Mouse (Mus musculus) MEL (cell line): Measurements from ENCODE around the gene Kcnh1. TPM values are rescaled to one million over a fixed set of nuclear protein-coding genes. Genes with fewer than 3 reads are reported as not detected.

Experiments used
- DNase-seq: peaks from one replicate; pipeline ENCODE4 v3.0.0; 2011; ENCODE audit warnings: low read depth, low spot score
- H3K27ac ChIP-seq: 2 replicates; pipeline ENCODE4 v1.5.1; 2012; ENCODE audit warnings: low read depth, mild to moderate bottlenecking, control low read depth, low read length, moderate library complexity; ENCODE audit not compliant: control insufficient read depth
- H3K27me3 ChIP-seq, 2 experiments: fragments of 150-350 bp in 1 of 2; sonication (generic) in 1 of 2; 2 replicates each; pipeline ENCODE4 v1.6.1; 2012; ENCODE audit warnings: low read length in 2 of 2, mild to moderate bottlenecking in 2 of 2, improper control_type of control experiment in 1 of 2, moderate library complexity in 1 of 2; ENCODE audit not compliant: insufficient read depth in 2 of 2, control insufficient read depth in 1 of 2
- H3K36me3 ChIP-seq, 2 experiments: 2 replicates each; pipeline ENCODE4 v1.6.1; 2012 to 2014; ENCODE audit warnings: low read length in 2 of 2, improper control_type of control experiment in 1 of 2, inconsistent platforms in 1 of 2, mild to moderate bottlenecking in 1 of 2; ENCODE audit not compliant: insufficient read depth in 2 of 2, control insufficient read depth in 1 of 2
- H3K4me1 ChIP-seq, 2 experiments: fragments of 150-350 bp in 1 of 2; sonication (generic) in 1 of 2; 2 replicates each; pipeline ENCODE4 v1.6.1; 2012; ENCODE audit warnings: low read length in 2 of 2, improper control_type of control experiment in 1 of 2, mild to moderate bottlenecking in 1 of 2; ENCODE audit not compliant: insufficient read depth in 2 of 2, control insufficient read depth in 1 of 2
- H3K4me3 ChIP-seq, 2 experiments: fragments of 150-350 bp in 1 of 2; sonication (generic) in 1 of 2; 2 replicates each; pipeline ENCODE4 v1.5.1; 2012; ENCODE audit warnings: low read depth in 2 of 2, low read length in 2 of 2, mild to moderate bottlenecking in 2 of 2, moderate library complexity in 2 of 2, control low read depth in 1 of 2, improper control_type of control experiment in 1 of 2; ENCODE audit not compliant: control insufficient read depth in 1 of 2, insufficient read depth in 1 of 2
- H3K79me2 ChIP-seq: 2 replicates; pipeline ENCODE4 v1.6.1; 2012; ENCODE audit warnings: mild to moderate bottlenecking, low read length, moderate library complexity; ENCODE audit not compliant: control insufficient read depth, poor library complexity, insufficient read depth
- H3K9ac ChIP-seq: 2 replicates; pipeline ENCODE4 v1.6.1; 2012; ENCODE audit warnings: low read depth, mild to moderate bottlenecking, control low read depth, low read length, moderate library complexity; ENCODE audit not compliant: control insufficient read depth, poor library complexity, severe bottlenecking
- H3K9me3 ChIP-seq: fragments of 150-350 bp; sonication (generic); replicated peaks from 2 replicates; pipeline ENCODE4 v1.6.1; 2012; ENCODE audit warnings: mild to moderate bottlenecking, low read length, improper control_type of control experiment, moderate library complexity; ENCODE audit not compliant: insufficient read depth
- CHD1 ChIP-seq: IDR thresholded peaks from 2 replicates; pipeline ENCODE4 v1.6.1; 2012; ENCODE audit warnings: low read depth, mild to moderate bottlenecking, inconsistent platforms, low read length, improper control_type of control experiment
- CHD2 ChIP-seq: IDR thresholded peaks from 2 replicates; pipeline ENCODE4 v1.6.1; 2011; ENCODE audit warnings: low read length, improper control_type of control experiment
- CTCF ChIP-seq, 3 experiments: IDR thresholded peaks in 2 of 3; conservative IDR thresholded peaks in 1 of 3; 2 replicates each; pipeline ENCODE4 v1.5.1; 2011 to 2012; ENCODE audit warnings: low read length in 3 of 3, low read depth in 2 of 3, mild to moderate bottlenecking in 2 of 3, improper control_type of control experiment in 1 of 3, inconsistent platforms in 1 of 3, mixed read lengths in 1 of 3, moderate library complexity in 1 of 3; ENCODE audit not compliant: control insufficient read depth in 1 of 3, insufficient read depth in 1 of 3, poor library complexity in 1 of 3, severe bottlenecking in 1 of 3
- E2F4 ChIP-seq: IDR thresholded peaks from 2 replicates; pipeline ENCODE4 v1.6.1; 2011; ENCODE audit warnings: low read depth, low read length, improper control_type of control experiment, borderline replicate concordance
- GABPA ChIP-seq: IDR thresholded peaks from 2 replicates; pipeline ENCODE4 v1.6.1; 2012; ENCODE audit warnings: low read depth, mild to moderate bottlenecking, inconsistent platforms, low read length, improper control_type of control experiment, moderate library complexity
- GATA1 ChIP-seq: IDR thresholded peaks from 2 replicates; pipeline ENCODE4 v1.6.1; 2011; ENCODE audit warnings: low read depth, low read length, improper control_type of control experiment
- HCFC1 ChIP-seq: IDR thresholded peaks from 2 replicates; pipeline ENCODE4 v1.6.1; 2012; ENCODE audit warnings: low read depth, mild to moderate bottlenecking, inconsistent platforms, low read length, improper control_type of control experiment, moderate library complexity
- MAFK ChIP-seq: IDR thresholded peaks from 2 replicates; pipeline ENCODE4 v1.6.1; 2011; ENCODE audit warnings: low read depth, mild to moderate bottlenecking, low read length, improper control_type of control experiment, borderline replicate concordance
- MEF2A ChIP-seq: IDR thresholded peaks from 2 replicates; pipeline ENCODE4 v1.6.1; 2014; ENCODE audit warnings: low read depth, mild to moderate bottlenecking, inconsistent platforms, low read length, improper control_type of control experiment; ENCODE audit not compliant: poor library complexity, insufficient replicate concordance, severe bottlenecking; ENCODE audit errors: extremely low read depth
- MYC ChIP-seq: IDR thresholded peaks from 2 replicates; pipeline ENCODE4 v1.6.1; 2011; ENCODE audit warnings: low read depth, mild to moderate bottlenecking, low read length, improper control_type of control experiment, moderate library complexity
- NELFE ChIP-seq: IDR thresholded peaks from 2 replicates; pipeline ENCODE4 v1.6.1; 2011; ENCODE audit warnings: low read depth, low read length, improper control_type of control experiment
- NRF1 ChIP-seq: IDR thresholded peaks from 2 replicates; pipeline ENCODE4 v1.6.1; 2014; ENCODE audit warnings: low read depth, mild to moderate bottlenecking, inconsistent platforms, low read length, improper control_type of control experiment, moderate library complexity; ENCODE audit not compliant: poor library complexity, insufficient read depth, severe bottlenecking
- POLR2A ChIP-seq, 2 experiments: IDR thresholded peaks; 2 replicates each; pipeline ENCODE4 v1.6.1; 2011 to 2012; ENCODE audit warnings: low read length in 2 of 2, mild to moderate bottlenecking in 2 of 2, control low read depth in 1 of 2, improper control_type of control experiment in 1 of 2, low read depth in 1 of 2, moderate library complexity in 1 of 2; ENCODE audit not compliant: control insufficient read depth in 1 of 2, insufficient read depth in 1 of 2, poor library complexity in 1 of 2
- POLR2AphosphoS2 ChIP-seq: IDR thresholded peaks from 2 replicates; pipeline ENCODE4 v1.6.1; 2011; ENCODE audit warnings: low read length, improper control_type of control experiment
- POLR2AphosphoS5 ChIP-seq: IDR thresholded peaks from 2 replicates; pipeline ENCODE4 v1.6.1; 2012; ENCODE audit warnings: low read depth, borderline replicate concordance, mild to moderate bottlenecking, inconsistent platforms, low read length, moderate library complexity, mixed read lengths
- RCOR1 ChIP-seq: IDR thresholded peaks from 2 replicates; pipeline ENCODE4 v1.6.1; 2012; ENCODE audit warnings: low read depth, mild to moderate bottlenecking, inconsistent platforms, low read length, improper control_type of control experiment
- SIN3A ChIP-seq: IDR thresholded peaks from 2 replicates; pipeline ENCODE4 v1.6.1; 2012; ENCODE audit warnings: low read length, improper control_type of control experiment, inconsistent platforms
- SMC3 ChIP-seq: IDR thresholded peaks from 2 replicates; pipeline ENCODE4 v1.6.1; 2011; ENCODE audit warnings: low read depth, low read length, improper control_type of control experiment
- TAL1 ChIP-seq: IDR thresholded peaks from 2 replicates; pipeline ENCODE4 v1.6.1; 2012; ENCODE audit warnings: mild to moderate bottlenecking, inconsistent platforms, low read length, moderate library complexity, mixed read lengths
- USF1 ChIP-seq: IDR thresholded peaks from 2 replicates; pipeline ENCODE4 v1.6.1; 2014; ENCODE audit warnings: low read depth, mild to moderate bottlenecking, inconsistent platforms, low read length, improper control_type of control experiment, moderate library complexity
- ZC3H11A ChIP-seq: IDR thresholded peaks from 2 replicates; pipeline ENCODE4 v1.6.1; 2012; ENCODE audit warnings: low read depth, mild to moderate bottlenecking, inconsistent platforms, low read length, improper control_type of control experiment
- ZMIZ1 ChIP-seq: IDR thresholded peaks from 2 replicates; pipeline ENCODE4 v1.6.1; 2012; ENCODE audit warnings: low read depth, mild to moderate bottlenecking, inconsistent platforms, low read length, improper control_type of control experiment, moderate library complexity
- polyA plus RNA-seq, 2 experiments: library from polyadenylated mRNA; stranded (reverse) in 1 of 2; unstranded in 1 of 2; fragments of >175 nt in 1 of 2; fragments of >200 nt in 1 of 2; gene quantifications; 2 replicates each; pipeline versions ENCODE4 v1.2.1 to v1.2.4; 2012; ENCODE audit warnings: low replicate concordance in 2 of 2, low read depth in 1 of 2; ENCODE audit not compliant: insufficient read length in 2 of 2, insufficient read depth in 1 of 2, missing spikeins in 1 of 2
- total RNA-seq: library from RNA; depleted of rRNA; stranded (reverse); fragments of 300-350 nt; gene quantifications from 2 replicates; pipeline ENCODE4 v1.2.3, GENCODE M21; 2012

The Kcnh1 gene
- total and polyA plus RNA-seq, 3 experiments: not detected

DNA sequence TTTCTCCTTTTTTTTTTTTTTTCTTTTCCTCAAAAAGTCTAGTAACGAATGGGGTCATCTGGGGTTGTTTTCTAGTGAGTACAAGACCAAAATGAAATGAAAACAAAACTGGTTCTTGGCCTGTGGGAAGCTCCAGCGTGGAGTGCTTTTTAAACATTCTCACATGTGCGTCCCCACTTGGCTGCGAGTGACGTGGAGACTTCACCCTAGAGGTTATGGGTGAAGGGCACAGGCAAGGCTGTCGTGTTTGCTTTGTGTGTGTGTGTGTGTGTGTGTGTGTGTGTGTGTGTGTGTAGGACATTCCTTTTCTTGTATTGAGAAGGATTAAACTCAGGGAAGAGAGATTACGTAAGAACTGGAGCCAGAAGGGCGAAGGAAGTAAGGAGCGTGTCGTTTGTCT, 6.9 kb downstream of the Kcnh1 start:
- H3K9me3 ChIP-seq: no peaks in the 10 kb centered on the region
- no peak for DNase-seq
- no peak overlapping the region for H3K27ac ChIP-seq
- TF ChIP-seq MEF2A (no peak), GATA1 (no peak), HCFC1 (no peak), ZMIZ1 (no peak), SMC3 (no peak), USF1 (no peak), ZC3H11A (no peak), POLR2A (IDR thresholded peaks at IDR 0.05; ENCODE audit: control insufficient read depth in 1 of 2, insufficient read depth in 1 of 2, low read depth in 1 of 2, low read length in 2 of 2, poor library complexity in 1 of 2) (no peak), TAL1 (no peak), MYC (no peak), NRF1 (no peak), E2F4 (no peak), CHD2 (no peak), CTCF (IDR thresholded peaks at IDR 0.05 in 2 of 3, conservative IDR thresholded peaks at IDR 0.05 in 1 of 3; ENCODE audit: control insufficient read depth in 1 of 3, insufficient read depth in 1 of 3, low read depth in 2 of 3, low read length in 3 of 3, poor library complexity in 1 of 3, severe bottlenecking in 1 of 3) (no peak), POLR2AphosphoS2 (no peak), SIN3A (no peak), POLR2AphosphoS5 (no peak), RCOR1 (no peak), CHD1 (no peak), NELFE (no peak)
- H3K36me3 ChIP-seq: no peaks in the 10 kb centered on the region
- no peaks in the 10 kb centered on the region for H3K4me1 ChIP-seq
- H3K9ac ChIP-seq: no peak overlapping the region
- peaks cover 0 to 2% of the 10 kb centered on the region in 2 experiments; a peak in 1 of 4 replicates for H3K27me3 ChIP-seq
- no peak overlapping the region for H3K4me3 ChIP-seq
- no peaks in the 10 kb centered on the region for H3K79me2 ChIP-seq

DNA sequence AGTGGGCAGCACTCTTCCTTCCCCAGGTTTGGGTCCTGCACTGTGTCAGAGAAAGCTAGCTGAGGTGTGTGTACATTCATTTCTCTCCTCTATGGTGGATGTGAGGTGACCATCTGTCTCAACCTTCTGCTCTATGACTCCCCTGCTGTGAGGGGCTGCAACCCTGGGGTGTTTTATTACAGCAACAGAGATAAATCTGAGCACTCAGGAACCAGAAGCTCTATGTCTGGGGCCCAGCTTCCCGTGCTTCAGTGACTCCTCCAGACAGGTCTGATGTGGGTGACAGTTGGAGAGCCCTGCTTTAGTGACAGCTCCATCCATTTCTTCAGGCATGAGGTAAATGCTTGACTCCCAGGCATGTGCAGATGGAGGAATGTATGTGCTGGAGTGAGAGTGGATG, 12.4 kb downstream of the Kcnh1 start:
- Histone ChIP-seq H3K9me3 (no peaks in the 10 kb centered on the region), H3K4me1 (no peaks in the 10 kb centered on the region), H3K36me3 (no peaks in the 10 kb centered on the region), H3K27ac (no peak overlapping the region), H3K27me3 (peaks cover 0 to 2% of the 10 kb centered on the region in 2 experiments; a peak in 1 of 4 replicates), H3K79me2 (no peaks in the 10 kb centered on the region), H3K9ac (no peak overlapping the region), H3K4me3 (no peak overlapping the region)
- TF ChIP-seq HCFC1: no peak
- no peak for TF ChIP-seq POLR2AphosphoS2
- TF ChIP-seq MAFK: no peak
- TF ChIP-seq MEF2A: no peak
- TF ChIP-seq GATA1: no peak
- no peak for TF ChIP-seq GABPA
- TF ChIP-seq CHD2: no peak
- no peak for DNase-seq
